Mouse (Mus musculus): ENCODE measurements around the gene Ctnna3. TPM values are rescaled to one million over a fixed set of nuclear protein-coding genes. Genes with fewer than 3 reads are reported as not detected.
"Not testable (repeated sequence)": the region's sequence is repeated elsewhere in the genome, so short reads cannot be mapped to it uniquely, and the experiment has no call there.

The Ctnna3 gene
- total RNA-seq, 1 experiment from 2014 or later: not detected

- ATAC-seq (ENCODE audit: extremely low read depth, insufficient number of reproducible peaks, low FRiP score, poor library complexity, severe bottlenecking): no peak
These were observed 1206.9 kb downstream of the Ctnna3 start for GRCm38 (mm10) chr10:64636760-64637159.

GRCm38 (mm10) chr10:64639061-64639460, 1209.2 kb downstream of the Ctnna3 start:
- ATAC-seq (ENCODE audit: extremely low read depth, insufficient number of reproducible peaks, low FRiP score, poor library complexity, severe bottlenecking): no peak

- ATAC-seq (ENCODE audit: extremely low read depth, insufficient number of reproducible peaks, low FRiP score, poor library complexity, severe bottlenecking): no peak
These were observed 1211.2 kb downstream of the Ctnna3 start for GRCm38 (mm10) chr10:64641093-64641492.

GRCm38 (mm10) chr10:64641576-64641975, 1211.7 kb downstream of the Ctnna3 start:
- ATAC-seq (ENCODE audit: extremely low read depth, insufficient number of reproducible peaks, low FRiP score, poor library complexity, severe bottlenecking): no peak

- no peak for ATAC-seq (ENCODE audit: extremely low read depth, insufficient number of reproducible peaks, low FRiP score, poor library complexity, severe bottlenecking)
These were observed 1214.1 kb downstream of the Ctnna3 start for GRCm38 (mm10) chr10:64643976-64644375.

- no peak for ATAC-seq (ENCODE audit: extremely low read depth, insufficient number of reproducible peaks, low FRiP score, poor library complexity, severe bottlenecking)
These were observed 1231.3 kb downstream of the Ctnna3 start for GRCm38 (mm10) chr10:64661190-64661589.

GRCm38 (mm10) chr10:64671469-64671868, 1241.6 kb downstream of the Ctnna3 start:
- ATAC-seq (ENCODE audit: extremely low read depth, insufficient number of reproducible peaks, low FRiP score, poor library complexity, severe bottlenecking): no peak

- ATAC-seq (ENCODE audit: extremely low read depth, insufficient number of reproducible peaks, low FRiP score, poor library complexity, severe bottlenecking): no peak
These were observed 1245.9 kb downstream of the Ctnna3 start for GRCm38 (mm10) chr10:64675796-64676195.

- ATAC-seq (ENCODE audit: extremely low read depth, insufficient number of reproducible peaks, low FRiP score, poor library complexity, severe bottlenecking): no peak
These were observed 1280.1 kb downstream of the Ctnna3 start for GRCm38 (mm10) chr10:64710017-64710416.

GRCm38 (mm10) chr10:64718036-64718435, 1288.1 kb downstream of the Ctnna3 start:
- ATAC-seq (ENCODE audit: extremely low read depth, insufficient number of reproducible peaks, low FRiP score, poor library complexity, severe bottlenecking): no peak

- no peak for ATAC-seq (ENCODE audit: extremely low read depth, insufficient number of reproducible peaks, low FRiP score, poor library complexity, severe bottlenecking)
These were observed 1305.8 kb downstream of the Ctnna3 start for GRCm38 (mm10) chr10:64735692-64736091.

GRCm38 (mm10) chr10:64736616-64737015, 1306.7 kb downstream of the Ctnna3 start:
- ATAC-seq (ENCODE audit: extremely low read depth, insufficient number of reproducible peaks, low FRiP score, poor library complexity, severe bottlenecking): no peak

GRCm38 (mm10) chr10:64741721-64742120, 1311.8 kb downstream of the Ctnna3 start:
- ATAC-seq (ENCODE audit: extremely low read depth, insufficient number of reproducible peaks, low FRiP score, poor library complexity, severe bottlenecking): not testable (repeated sequence)

GRCm38 (mm10) chr10:64744099-64744498, 1314.2 kb downstream of the Ctnna3 start:
- not testable (repeated sequence) for ATAC-seq (ENCODE audit: extremely low read depth, insufficient number of reproducible peaks, low FRiP score, poor library complexity, severe bottlenecking)

- no peak for ATAC-seq (ENCODE audit: extremely low read depth, insufficient number of reproducible peaks, low FRiP score, poor library complexity, severe bottlenecking)
These were observed 1318.8 kb downstream of the Ctnna3 start for GRCm38 (mm10) chr10:64748651-64749050.

- no peak for ATAC-seq (ENCODE audit: extremely low read depth, insufficient number of reproducible peaks, low FRiP score, poor library complexity, severe bottlenecking)
These were observed 1320.9 kb downstream of the Ctnna3 start for GRCm38 (mm10) chr10:64750791-64751190.

GRCm38 (mm10) chr10:64836315-64836714, 1406.4 kb downstream of the Ctnna3 start:
- no peak for ATAC-seq (ENCODE audit: extremely low read depth, insufficient number of reproducible peaks, low FRiP score, poor library complexity, severe bottlenecking)

- no peak for ATAC-seq (ENCODE audit: extremely low read depth, insufficient number of reproducible peaks, low FRiP score, poor library complexity, severe bottlenecking)
These were observed 1431.5 kb downstream of the Ctnna3 start for GRCm38 (mm10) chr10:64861439-64861838.

- no peak for ATAC-seq (ENCODE audit: extremely low read depth, insufficient number of reproducible peaks, low FRiP score, poor library complexity, severe bottlenecking)
These were observed 1441.0 kb downstream of the Ctnna3 start for GRCm38 (mm10) chr10:64870888-64871287.

- ATAC-seq (ENCODE audit: extremely low read depth, insufficient number of reproducible peaks, low FRiP score, poor library complexity, severe bottlenecking): no peak
These were observed 1446.6 kb downstream of the Ctnna3 start for GRCm38 (mm10) chr10:64876506-64876905.

- ATAC-seq (ENCODE audit: extremely low read depth, insufficient number of reproducible peaks, low FRiP score, poor library complexity, severe bottlenecking): no peak
These were observed 1450.0 kb downstream of the Ctnna3 start for GRCm38 (mm10) chr10:64879860-64880259.

All from neutrophil, adult 5-6 weeks (primary cell).